8 mouse cellular contexts compared by ENCODE assay signal in the genomic region with DNA sequence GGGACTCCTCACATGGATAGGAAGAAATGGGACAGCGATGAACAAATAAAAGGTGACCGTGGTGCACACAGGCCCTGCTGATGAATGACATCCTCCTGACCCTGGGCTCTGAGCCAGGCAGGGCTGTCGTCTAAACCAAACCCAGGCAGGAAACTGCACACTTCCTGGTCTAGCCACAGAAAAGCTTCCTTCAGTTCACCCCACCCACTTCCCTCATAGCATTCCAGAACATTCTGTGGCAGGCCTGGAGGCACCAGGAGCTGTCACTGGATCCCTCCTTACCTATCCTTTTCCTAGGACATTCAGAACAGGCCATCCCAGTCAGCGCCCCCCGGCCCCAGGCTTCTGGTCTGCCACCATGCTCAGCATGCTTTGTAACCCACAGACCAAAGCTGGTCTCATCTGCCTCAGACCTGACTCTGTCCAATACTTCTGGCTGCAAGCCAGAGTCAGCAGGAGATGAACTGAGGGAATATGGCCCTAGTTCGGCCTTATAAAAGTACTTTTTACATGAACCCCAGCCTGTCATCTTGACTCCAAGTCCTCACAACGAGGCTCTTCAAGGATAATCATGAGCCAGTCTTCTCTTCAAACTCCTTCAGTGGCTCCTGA. TPM values are rescaled to one million over a fixed set of nuclear protein-coding genes. Genes with fewer than 3 reads are reported as not detected.
A peak's percentile ranks its signal among the peaks of the same experiment; 100 is the strongest.
DNase-seq lines count a peak whose midpoint lies in the region; ATAC-seq lines count a peak whose summit lies in the region.

No protein-coding gene starts in this region.

- no peak overlapping the region for H3K4me2 ChIP-seq in neural tube, embryonic 13.5 days
- H3K4me2 ChIP-seq in heart, embryonic 13.5 days, result 0 out of 2 replicates have a peak overlapping the region, but pooled peaks have one; percentile 5

- no peaks in the 10 kb centered on the region for H3K36me3 ChIP-seq in neural tube, embryonic 13.5 days
- no peaks in the 10 kb centered on the region for H3K36me3 ChIP-seq in heart, embryonic 13.5 days

- WGBS in neural tube, embryonic 13.5 days, result 70% methylated on average over 7 of the region's 7 CpGs
- WGBS in heart, embryonic 13.5 days, result 37% methylated on average over 7 of the region's 7 CpGs

- ATAC-seq in neural tube, embryonic 13.5 days (ENCODE audit: low read depth), result no peak
- no peak; the same call in 1 of the 2 replicates for ATAC-seq in heart, embryonic 13.5 days (ENCODE audit: extremely low read depth, insufficient number of reproducible peaks, low FRiP score, low TSS enrichment)
- ATAC-seq in megakaryocyte progenitor cell, adult 5-6 weeks (replicated peaks; ENCODE audit: poor library complexity), result peak; percentile 92
- no peak for ATAC-seq in erythroblast, adult 5-6 weeks (replicated peaks; ENCODE audit: low FRiP score, poor library complexity, severe bottlenecking)

- no peaks in the 10 kb centered on the region for H3K9me3 ChIP-seq in neural tube, embryonic 13.5 days
- no peaks in the 10 kb centered on the region for H3K9me3 ChIP-seq in heart, embryonic 13.5 days

- H3K27ac ChIP-seq in neural tube, embryonic 13.5 days (replicated peaks), result peak overlapping the region; percentile 52; the same call in 1 of the 2 replicates
- peak overlapping the region; percentile 90 for H3K27ac ChIP-seq in heart, embryonic 13.5 days (replicated peaks)

- no peaks in the 10 kb centered on the region for H3K27me3 ChIP-seq in neural tube, embryonic 13.5 days
- H3K27me3 ChIP-seq in heart, embryonic 13.5 days (replicated peaks), result no peaks in the 10 kb centered on the region

- peaks cover 33% of the 10 kb centered on the region for H3K4me1 ChIP-seq in neural tube, embryonic 13.5 days (replicated peaks)
- peaks cover 60% of the 10 kb centered on the region for H3K4me1 ChIP-seq in heart, embryonic 13.5 days

- H3K4me3 ChIP-seq in neural tube, embryonic 13.5 days, result no peak overlapping the region
- no peak overlapping the region for H3K4me3 ChIP-seq in heart, embryonic 13.5 days

- H3K9ac ChIP-seq in neural tube, embryonic 13.5 days, result 0 out of 2 replicates have a peak overlapping the region, but pooled peaks have one; percentile 22
- 0 out of 2 replicates have a peak overlapping the region, but pooled peaks have one; percentile 50 for H3K9ac ChIP-seq in heart, embryonic 13.5 days

- no peak for DNase-seq in neural tube, embryonic 10.5 days (ENCODE audit: extremely low spot score, low spot score)
- peak; percentile 28 to 66 for DNase-seq in adrenal gland, postnatal 4 days (ENCODE audit: low spot score in 2 of 2)
- peak; percentile 92 for DNase-seq in kidney, postnatal 14 days
- no peak for DNase-seq in cerebellum, adult 11 months

RNA-seq across cellular contexts. Expression of a gene that starts 2.3 kb away (rescaled TPM):
- 1.7 and 2.3 TPM in 2 replicates for polyA plus RNA-seq in neural tube, embryonic 13.5 days (2015; fragmentation: Nextera tagmentation; extraction: Ambion mirVana)
- 10 to 100 TPM; 18.0 to 19.5 TPM for total RNA-seq in adrenal gland, postnatal 4 days (2021)
- 5.3 and 5.4 TPM in 2 replicates for polyA plus RNA-seq in heart, embryonic 13.5 days (2015; fragmentation: Nextera tagmentation; extraction: Ambion mirVana)
- total RNA-seq in megakaryocyte progenitor cell, adult 5-6 weeks (2015), result 0.91 and 0.93 TPM in 2 replicates
- total RNA-seq in megakaryocyte progenitor cell, adult 5-6 weeks (2017), result 0.54 and 0.74 TPM in 2 replicates
- total RNA-seq in erythroblast, adult 5-6 weeks (2015; ENCODE audit: low replicate concordance), result 5.6 and 11.1 TPM in 2 replicates
- 7.5 and 10.3 TPM in 2 replicates for total RNA-seq in erythroblast, adult 5-6 weeks (2017; ENCODE audit: low replicate concordance)

Comparison
In these comparisons a context has a peak if more than half of its experiments do, and no peak if none do; other contexts are left out.
1. DNase-seq: peak in adrenal gland, postnatal 4 days (2 of 2) and kidney, postnatal 14 days (single experiment); none in neural tube, embryonic 10.5 days (single experiment) and cerebellum, adult 11 months (single experiment).